Mouse (Mus musculus): ENCODE data around the gene Kremen1. TPM values are rescaled to one million over a fixed set of nuclear protein-coding genes. Genes with fewer than 3 reads are reported as not detected.

The Kremen1 gene
- polyA plus RNA-seq, 1 experiment from 2014 or later: 5.7 TPM

- Histone ChIP-seq H3K4me2 (no peak overlapping the region), H3K27me3 (replicated peaks) (no peaks in the 10 kb centered on the region), H3K4me3 (replicated peaks) (no peak overlapping the region), H3K9me3 (replicated peaks) (no peaks in the 10 kb centered on the region), H3K4me1 (no peaks in the 10 kb centered on the region), H3K9ac (replicated peaks) (no peak overlapping the region), H3K27ac (replicated peaks) (no peak overlapping the region), H3K36me3 (peaks cover 38% of the 10 kb centered on the region)
- WGBS: 93% methylated on average over 2 of the region's 2 CpGs
- no peak for ATAC-seq (ENCODE audit: low FRiP score)
These were observed 22.6 kb upstream of the Kremen1 start for GRCm38 (mm10) chr11:5283987-5284386.

GRCm38 (mm10) chr11:5280932-5281331 is 19.6 kb upstream of the Kremen1 start:
- Histone ChIP-seq H3K27me3 (replicated peaks) (no peaks in the 10 kb centered on the region), H3K36me3 (peaks cover 31% of the 10 kb centered on the region), H3K4me1 (no peaks in the 10 kb centered on the region; the same call in 1 of the 2 replicates), H3K9me3 (replicated peaks) (no peaks in the 10 kb centered on the region), H3K27ac (replicated peaks) (no peak overlapping the region), H3K9ac (replicated peaks) (no peak overlapping the region), H3K4me3 (replicated peaks) (no peak overlapping the region), H3K4me2 (no peak overlapping the region)
- ATAC-seq (ENCODE audit: low FRiP score): no peak
- 58% methylated on average over 7 of the region's 7 CpGs for WGBS

GRCm38 (mm10) chr11:5278463-5278862 is 17.1 kb upstream of the Kremen1 start:
- no peak overlapping the region for H3K9ac ChIP-seq (replicated peaks)
- peaks cover 28% of the 10 kb centered on the region for H3K36me3 ChIP-seq
- H3K4me2 ChIP-seq: no peak overlapping the region
- H3K4me1 ChIP-seq: no peaks in the 10 kb centered on the region; the same call in 1 of the 2 replicates
- no peak overlapping the region for H3K4me3 ChIP-seq (replicated peaks)
- H3K27ac ChIP-seq (replicated peaks): no peak overlapping the region
- H3K27me3 ChIP-seq (replicated peaks): no peaks in the 10 kb centered on the region
- WGBS: 64% methylated on average over 2 of the region's 2 CpGs
- ATAC-seq (ENCODE audit: low FRiP score): no peak
- H3K9me3 ChIP-seq (replicated peaks): no peaks in the 10 kb centered on the region

- no peak for ATAC-seq (ENCODE audit: low FRiP score)
- WGBS: 76% methylated on average over 5 of the region's 5 CpGs
These were observed 16.1 kb upstream of the Kremen1 start for GRCm38 (mm10) chr11:5277307-5277971.

GRCm38 (mm10) chr11:5275216-5275615 is 13.9 kb upstream of the Kremen1 start:
- H3K27me3 ChIP-seq (replicated peaks): no peaks in the 10 kb centered on the region
- H3K4me1 ChIP-seq: peaks cover 15% of the 10 kb centered on the region
- no peaks in the 10 kb centered on the region for H3K9me3 ChIP-seq (replicated peaks)
- no peak overlapping the region for H3K9ac ChIP-seq (replicated peaks)
- 90% methylated on average over 4 of the region's 4 CpGs for WGBS
- H3K4me2 ChIP-seq: no peak overlapping the region
- no peaks in the 10 kb centered on the region for H3K36me3 ChIP-seq
- ATAC-seq (ENCODE audit: low FRiP score): no peak
- no peak overlapping the region for H3K4me3 ChIP-seq (replicated peaks)
- no peak overlapping the region for H3K27ac ChIP-seq (replicated peaks)

More at GRCm38 (mm10) chr11:5277307-5277971, 16.1 kb upstream of the Kremen1 start:
- Histone ChIP-seq H3K36me3 (peaks cover 20% of the 10 kb centered on the region), H3K9ac (replicated peaks) (no peak overlapping the region), H3K27me3 (replicated peaks) (no peaks in the 10 kb centered on the region), H3K27ac (replicated peaks) (no peak overlapping the region), H3K4me1 (peaks cover 1% of the 10 kb centered on the region; the same call in 1 of the 2 replicates), H3K9me3 (replicated peaks) (no peaks in the 10 kb centered on the region), H3K4me2 (no peak overlapping the region), H3K4me3 (replicated peaks) (no peak overlapping the region)

- Histone ChIP-seq H3K4me2 (no peak overlapping the region), H3K4me1 (peaks cover 15% of the 10 kb centered on the region), H3K36me3 (no peaks in the 10 kb centered on the region), H3K27me3 (replicated peaks) (no peaks in the 10 kb centered on the region), H3K9me3 (replicated peaks) (no peaks in the 10 kb centered on the region), H3K9ac (replicated peaks) (no peak overlapping the region), H3K4me3 (replicated peaks) (no peak overlapping the region), H3K27ac (replicated peaks) (peak overlapping the region; percentile 63; the same call in 1 of the 2 replicates)
- no peak for ATAC-seq (ENCODE audit: low FRiP score)
- 72% methylated on average over 9 of the region's 9 CpGs for WGBS
These were observed 11.3 kb upstream of the Kremen1 start for GRCm38 (mm10) chr11:5272536-5273234.

GRCm38 (mm10) chr11:5272066-5272360 is 10.7 kb upstream of the Kremen1 start:
- H3K4me2 ChIP-seq: no peak overlapping the region
- no peaks in the 10 kb centered on the region for H3K36me3 ChIP-seq
- H3K27ac ChIP-seq (replicated peaks): peak overlapping the region; percentile 63; the same call in 1 of the 2 replicates
- peaks cover 15% of the 10 kb centered on the region for H3K4me1 ChIP-seq
- H3K4me3 ChIP-seq (replicated peaks): no peak overlapping the region
- WGBS: 48% methylated on average over 4 of the region's 4 CpGs
- no peaks in the 10 kb centered on the region for H3K9me3 ChIP-seq (replicated peaks)
- no peak overlapping the region for H3K9ac ChIP-seq (replicated peaks)
- H3K27me3 ChIP-seq (replicated peaks): no peaks in the 10 kb centered on the region
- ATAC-seq (ENCODE audit: low FRiP score): no peak

- peaks cover 15% of the 10 kb centered on the region for H3K4me1 ChIP-seq
- no peaks in the 10 kb centered on the region for H3K9me3 ChIP-seq (replicated peaks)
- no peak overlapping the region for H3K9ac ChIP-seq (replicated peaks)
- H3K27ac ChIP-seq (replicated peaks): peak overlapping the region; percentile 63
- WGBS: 20% methylated on average over 9 of the region's 9 CpGs
- no peak for ATAC-seq (ENCODE audit: low FRiP score)
- H3K27me3 ChIP-seq (replicated peaks): no peaks in the 10 kb centered on the region
- no peak overlapping the region for H3K4me3 ChIP-seq (replicated peaks)
- H3K36me3 ChIP-seq: no peaks in the 10 kb centered on the region
- H3K4me2 ChIP-seq: no peak overlapping the region
These were observed 10.1 kb upstream of the Kremen1 start for GRCm38 (mm10) chr11:5271274-5272065.

- Histone ChIP-seq H3K27me3 (replicated peaks) (no peaks in the 10 kb centered on the region), H3K36me3 (no peaks in the 10 kb centered on the region), H3K4me1 (peaks cover 15% of the 10 kb centered on the region), H3K9ac (replicated peaks) (no peak overlapping the region), H3K4me2 (no peak overlapping the region), H3K27ac (replicated peaks) (no peak overlapping the region), H3K9me3 (replicated peaks) (no peaks in the 10 kb centered on the region), H3K4me3 (replicated peaks) (no peak overlapping the region)
- WGBS: 90% methylated on average over 8 of the region's 8 CpGs
- no peak for ATAC-seq (ENCODE audit: low FRiP score)
These were observed 8.6 kb upstream of the Kremen1 start for GRCm38 (mm10) chr11:5269846-5270461.

GRCm38 (mm10) chr11:5265764-5266163 is 4.4 kb upstream of the Kremen1 start:
- H3K27me3 ChIP-seq (replicated peaks): 0 out of 2 replicates have a peak, but pooled peaks cover 3% of the 10 kb centered on the region
- H3K4me2 ChIP-seq: no peak overlapping the region
- peaks cover 7% of the 10 kb centered on the region; the same call in 1 of the 2 replicates for H3K4me1 ChIP-seq
- no peaks in the 10 kb centered on the region for H3K9me3 ChIP-seq (replicated peaks)
- 84% methylated on average over 8 of the region's 8 CpGs for WGBS
- no peak overlapping the region for H3K27ac ChIP-seq (replicated peaks)
- H3K9ac ChIP-seq (replicated peaks): no peak overlapping the region
- H3K4me3 ChIP-seq (replicated peaks): no peak overlapping the region
- ATAC-seq (ENCODE audit: low FRiP score): no peak
- H3K36me3 ChIP-seq: no peaks in the 10 kb centered on the region

GRCm38 (mm10) chr11:5263078-5263730 is 1.8 kb upstream of the Kremen1 start:
- H3K4me1 ChIP-seq: peaks cover 15% of the 10 kb centered on the region; the same call in 1 of the 2 replicates
- 0 out of 2 replicates have a peak, but pooled peaks cover 3% of the 10 kb centered on the region for H3K27me3 ChIP-seq (replicated peaks)
- no peak for ATAC-seq (ENCODE audit: low FRiP score)
- 56% methylated on average over 26 of the region's 26 CpGs for WGBS
- no peak overlapping the region for H3K27ac ChIP-seq (replicated peaks)
- H3K4me2 ChIP-seq: no peak overlapping the region
- no peaks in the 10 kb centered on the region for H3K36me3 ChIP-seq
- H3K9ac ChIP-seq (replicated peaks): no peak overlapping the region
- H3K9me3 ChIP-seq (replicated peaks): no peaks in the 10 kb centered on the region
- H3K4me3 ChIP-seq (replicated peaks): no peak overlapping the region
